Mouse (Mus musculus) heart, embryonic 13.5 days (tissue): ENCODE results near the gene Smtnl2. TPM values are rescaled to one million over a fixed set of nuclear protein-coding genes. Genes with fewer than 3 reads are reported as not detected.
"Not testable (repeated sequence)": the region's sequence is repeated elsewhere in the genome, so short reads cannot be mapped to it uniquely, and the experiment has no call there.

Source experiments
- ATAC-seq: fragments of 200-750 bp; cut with Nextera tagmentation; 2 replicates; pipeline ENCODE4 v1.8.0; 2017; ENCODE audit warnings: moderate TSS enrichment; ENCODE audit not compliant: insufficient number of reproducible peaks, low FRiP score, low TSS enrichment; ENCODE audit errors: extremely low read depth
- H3K27ac ChIP-seq: fragments of 300-500 bp; sonication (generic); replicated peaks from 2 replicates; pipeline ENCODE4 v1.5.1; 2015; ENCODE audit warnings: moderate library complexity, mild to moderate bottlenecking, inconsistent platforms
- H3K27me3 ChIP-seq: fragments of 300-500 bp; sonication (generic); replicated peaks from 2 replicates; pipeline ENCODE4 v1.6.1; 2015; ENCODE audit warnings: mild to moderate bottlenecking, inconsistent platforms
- H3K36me3 ChIP-seq: fragments of 300-500 bp; sonication (generic); 2 replicates; pipeline ENCODE4 v1.6.1; 2015; ENCODE audit warnings: mild to moderate bottlenecking, inconsistent platforms
- H3K4me1 ChIP-seq: fragments of 300-500 bp; sonication (generic); 2 replicates; pipeline ENCODE4 v1.6.1; 2015; ENCODE audit warnings: inconsistent platforms
- H3K4me2 ChIP-seq: fragments of 300-500 bp; sonication (generic); 2 replicates; pipeline ENCODE4 v1.6.1; 2015; ENCODE audit warnings: inconsistent platforms, mild to moderate bottlenecking, moderate library complexity
- H3K4me3 ChIP-seq: fragments of 300-500 bp; sonication (generic); 2 replicates; pipeline ENCODE4 v1.5.1; 2015; ENCODE audit warnings: moderate library complexity, mild to moderate bottlenecking, inconsistent platforms
- H3K9ac ChIP-seq: fragments of 300-500 bp; sonication (generic); 2 replicates; pipeline ENCODE4 v1.6.1; 2015; ENCODE audit warnings: inconsistent platforms, mild to moderate bottlenecking, moderate library complexity
- H3K9me3 ChIP-seq: fragments of 300-500 bp; sonication (generic); 2 replicates; pipeline ENCODE4 v1.6.1; 2016; ENCODE audit warnings: inconsistent platforms
- WGBS: fragments of 180-500 bp; shearing (Covaris S2); methylation state at CpG from one replicate; pipeline ENCODE4 v1.1.7; 2015; ENCODE audit warnings: mixed read lengths; 5-methylcytosine and 5-hydroxymethylcytosine counted together
- polyA plus RNA-seq: library from polyadenylated mRNA; unstranded; fragments of >200 nt; fragmentation: Nextera tagmentation; extraction: Ambion mirVana; gene quantifications from 2 replicates; pipeline ENCODE4 v1.2.1, GENCODE M21; 2015

Smtnl2 gene
- polyA plus RNA-seq: 145 and 160 TPM in 2 replicates

- whole genome bisulfite sequencing: under 1% methylated on average over 86 of the region's 86 CpGs
- Histone ChIP-seq H3K27ac (peak within 1 kb of the TSS; percentile 98), H3K27me3 (no peaks in the 10 kb centered on the region), H3K4me2 (peak within 1 kb of the TSS; percentile 97), H3K4me3 (peak within 1 kb of the TSS; percentile 92), H3K36me3 (no peaks in the 10 kb centered on the region), H3K9ac (peak within 1 kb of the TSS; percentile 98), H3K9me3 (no peaks in the 10 kb centered on the region), H3K4me1 (peaks cover 82% of the 10 kb centered on the region)
- peak; percentile 80 for ATAC-seq
Observed at GRCm38 (mm10) chr11:72411093-72411921, at the start of gene Smtnl2. Gene Smtnl2, minus strand, starts transcription at chr11:72411713.

DNA sequence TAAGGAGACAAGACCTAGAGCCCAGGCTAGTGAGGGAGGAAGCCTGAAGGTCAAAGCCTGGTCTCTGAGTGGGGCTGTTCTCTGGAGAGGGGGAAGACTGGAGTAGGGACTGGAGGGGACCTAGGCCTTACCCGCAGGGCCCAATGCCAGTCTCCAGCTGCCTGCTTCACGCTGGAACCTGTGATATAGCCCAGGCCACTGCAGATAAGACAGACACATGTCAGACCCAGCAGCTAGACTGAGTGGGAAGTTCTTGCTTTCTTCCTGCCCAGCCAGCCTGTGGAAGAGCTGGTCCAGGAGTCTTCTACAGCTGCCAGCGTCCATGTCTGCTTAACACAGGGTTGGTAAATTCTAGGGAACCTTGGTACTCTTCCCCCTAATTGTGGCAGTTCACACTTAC, 47.0 kb upstream of the Smtnl2 start:
- no peaks in the 10 kb centered on the region for H3K27me3 ChIP-seq
- H3K36me3 ChIP-seq: no peaks in the 10 kb centered on the region
- H3K9me3 ChIP-seq: no peaks in the 10 kb centered on the region
- peak overlapping the region; percentile 4; the same call in 1 of the 2 replicates for H3K4me2 ChIP-seq
- H3K27ac ChIP-seq: peak overlapping the region; percentile 78
- H3K9ac ChIP-seq: 0 out of 2 replicates have a peak overlapping the region, but pooled peaks have one; percentile 13
- WGBS: 20% methylated on average over 3 of the region's 3 CpGs
- no peak overlapping the region for H3K4me3 ChIP-seq
- H3K4me1 ChIP-seq: peaks cover 31% of the 10 kb centered on the region
- ATAC-seq: no peak

- ATAC-seq: 0 out of 2 replicates have a peak, but pooled peaks have one; percentile 25
- H3K4me3 ChIP-seq: no peak overlapping the region
- H3K4me1 ChIP-seq: peaks cover 31% of the 10 kb centered on the region
- H3K27ac ChIP-seq: peak overlapping the region; percentile 78
- H3K9ac ChIP-seq: 0 out of 2 replicates have a peak overlapping the region, but pooled peaks have one; percentile 13
- peak overlapping the region; percentile 4; the same call in 1 of the 2 replicates for H3K4me2 ChIP-seq
- WGBS: 37% methylated on average over 12 of the region's 12 CpGs
- H3K27me3 ChIP-seq: no peaks in the 10 kb centered on the region
- H3K36me3 ChIP-seq: no peaks in the 10 kb centered on the region
- H3K9me3 ChIP-seq: no peaks in the 10 kb centered on the region
Observed at GRCm38 (mm10) chr11:72457995-72458496, 46.5 kb upstream of the Smtnl2 start.

DNA sequence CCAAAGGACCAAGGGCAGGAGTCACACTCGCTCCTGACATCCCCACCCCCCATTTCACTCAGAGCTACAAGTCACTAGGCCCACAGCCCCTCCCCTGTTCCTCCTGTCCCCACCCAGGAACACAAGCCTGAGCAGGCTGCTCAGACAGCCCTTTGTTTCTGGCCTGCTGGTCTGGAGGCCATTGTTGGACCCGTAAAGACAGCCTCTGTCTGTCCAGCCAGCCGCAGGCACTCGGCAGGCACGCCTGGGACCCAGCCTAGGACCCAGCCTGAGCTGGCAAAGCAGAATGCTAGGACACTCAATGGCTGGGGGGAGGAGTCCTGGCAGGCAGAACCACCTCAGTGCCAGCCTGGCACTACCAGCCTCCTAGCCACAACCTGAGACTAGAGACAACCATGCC, 44.2 kb upstream of the Smtnl2 start:
- Histone ChIP-seq H3K27ac (no peak overlapping the region), H3K27me3 (no peaks in the 10 kb centered on the region), H3K36me3 (peaks cover 21% of the 10 kb centered on the region), H3K4me3 (no peak overlapping the region), H3K9ac (0 out of 2 replicates have a peak overlapping the region, but pooled peaks have one; percentile 28), H3K4me1 (peaks cover 24% of the 10 kb centered on the region), H3K4me2 (no peak overlapping the region), H3K9me3 (no peaks in the 10 kb centered on the region)
- no peak for ATAC-seq
- 78% methylated on average over 5 of the region's 5 CpGs for WGBS

- Histone ChIP-seq H3K4me3 (no peak overlapping the region), H3K9ac (no peak overlapping the region), H3K27me3 (no peaks in the 10 kb centered on the region), H3K9me3 (no peaks in the 10 kb centered on the region), H3K4me2 (no peak overlapping the region), H3K4me1 (peaks cover 13% of the 10 kb centered on the region), H3K36me3 (peaks cover 44% of the 10 kb centered on the region), H3K27ac (no peak overlapping the region)
- WGBS: 63% methylated on average over 15 of the region's 15 CpGs
- no peak for ATAC-seq
Observed at GRCm38 (mm10) chr11:72453105-72453953, 41.8 kb upstream of the Smtnl2 start.

DNA sequence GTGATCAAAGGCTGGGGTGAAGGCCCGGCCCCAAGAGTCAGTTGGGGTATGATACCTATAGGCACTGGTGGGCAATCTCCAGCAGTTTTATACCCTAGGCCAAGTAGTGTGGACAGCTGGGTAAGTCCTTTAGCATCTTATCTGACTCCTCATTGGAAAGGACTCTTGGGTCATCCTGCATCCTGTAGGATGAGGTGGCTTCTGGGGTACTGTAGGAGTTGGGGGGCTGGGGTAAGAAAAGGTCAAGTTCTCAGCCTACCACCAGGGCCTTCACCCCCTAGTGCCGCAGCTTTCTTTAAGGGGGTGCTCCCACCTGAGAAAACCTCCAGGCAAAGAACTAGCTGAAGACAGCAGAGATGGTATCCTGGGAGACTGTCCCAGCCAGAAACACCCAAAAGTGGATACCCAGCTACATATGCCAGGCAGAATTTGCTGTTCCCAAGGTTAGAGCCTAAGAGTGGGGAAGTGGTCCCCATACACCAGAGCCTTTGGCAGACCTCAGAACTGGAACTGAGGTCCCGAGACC, 40.7 kb upstream of the Smtnl2 start:
- no peak overlapping the region for H3K4me2 ChIP-seq
- no peak overlapping the region for H3K4me3 ChIP-seq
- H3K9ac ChIP-seq: no peak overlapping the region
- no peak for ATAC-seq
- peaks cover 2% of the 10 kb centered on the region for H3K4me1 ChIP-seq
- no peaks in the 10 kb centered on the region for H3K27me3 ChIP-seq
- H3K27ac ChIP-seq: no peak overlapping the region
- H3K36me3 ChIP-seq: peaks cover 56% of the 10 kb centered on the region
- 77% methylated on average over 3 of the region's 3 CpGs for WGBS
- no peaks in the 10 kb centered on the region for H3K9me3 ChIP-seq

DNA sequence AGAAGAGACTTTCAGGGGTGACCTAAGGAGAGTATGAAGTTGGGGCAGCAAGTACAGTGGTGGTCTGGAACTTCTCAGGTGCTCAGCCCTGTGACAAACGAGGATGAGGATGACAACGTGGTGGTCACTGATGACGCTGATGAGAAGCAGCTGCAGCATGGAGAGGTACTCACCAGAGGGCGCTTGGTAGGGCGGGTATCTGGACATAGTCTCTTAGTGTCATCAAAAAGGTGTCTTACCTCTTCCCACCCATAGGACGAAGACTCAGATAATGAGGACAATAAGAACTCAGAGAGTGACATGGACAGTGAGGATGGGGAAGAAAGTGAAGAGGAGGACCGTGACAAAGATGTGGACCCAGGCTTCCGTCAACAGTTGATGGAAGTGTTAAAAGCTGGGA, 36.0 kb upstream of the Smtnl2 start:
- Histone ChIP-seq H3K4me1 (peaks cover 5% of the 10 kb centered on the region), H3K27ac (no peak overlapping the region), H3K9ac (no peak overlapping the region), H3K4me3 (no peak overlapping the region), H3K36me3 (peaks cover 100% of the 10 kb centered on the region), H3K27me3 (no peaks in the 10 kb centered on the region), H3K9me3 (no peaks in the 10 kb centered on the region), H3K4me2 (no peak overlapping the region)
- 67% methylated on average over 8 of the region's 8 CpGs for WGBS
- ATAC-seq: no peak

DNA sequence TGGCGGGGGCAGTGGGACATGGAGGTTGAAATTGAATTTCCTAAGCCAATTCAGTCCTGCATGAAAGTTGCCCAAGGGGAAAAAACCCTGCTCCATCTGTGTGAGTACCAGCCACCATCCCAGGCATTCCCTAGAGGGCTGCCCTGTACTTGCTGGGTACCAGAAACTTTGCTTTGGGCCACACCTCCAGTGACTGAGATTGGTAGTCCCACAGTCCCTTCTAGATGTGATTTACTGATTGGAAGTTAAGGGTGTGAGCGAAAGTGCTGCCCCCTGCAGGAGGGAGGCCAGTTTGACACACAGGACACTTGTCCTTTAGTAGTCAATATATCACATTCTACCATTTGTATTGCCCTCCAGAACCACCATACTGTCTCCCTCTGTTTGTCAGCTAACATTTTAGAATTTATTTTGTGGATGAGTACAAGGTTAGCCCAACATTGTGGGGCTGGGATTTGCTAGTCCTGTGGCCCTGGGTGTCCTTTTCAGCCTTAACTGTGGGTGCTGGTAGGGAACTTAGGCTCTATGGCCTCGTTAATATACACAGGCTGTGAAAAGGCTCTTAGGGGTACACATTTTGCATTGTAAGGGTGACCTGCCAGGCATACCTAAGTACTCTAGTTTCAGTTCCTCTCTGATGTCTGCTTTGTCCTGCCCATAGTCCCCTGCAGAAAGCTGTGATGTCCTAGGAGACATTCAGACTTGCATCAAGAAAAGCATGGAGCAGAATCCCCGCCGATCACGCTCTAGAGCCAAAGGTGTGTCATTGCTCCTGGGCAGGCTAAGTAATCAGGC, 35.0 kb upstream of the Smtnl2 start:
- Histone ChIP-seq H3K4me2 (no peak overlapping the region), H3K9ac (no peak overlapping the region), H3K27ac (no peak overlapping the region), H3K4me1 (peaks cover 14% of the 10 kb centered on the region), H3K9me3 (no peaks in the 10 kb centered on the region), H3K4me3 (no peak overlapping the region), H3K36me3 (peaks cover 93% of the 10 kb centered on the region), H3K27me3 (no peaks in the 10 kb centered on the region)
- WGBS: 87% methylated on average over 6 of the region's 6 CpGs
- ATAC-seq: no peak

GRCm38 (mm10) chr11:72440965-72441664, 29.6 kb upstream of the Smtnl2 start, which contains the start of gene Mybbp1a:
Gene Mybbp1a, plus strand, starts transcription at chr11:72441355.
- WGBS: under 1% methylated on average over 46 of the region's 46 CpGs
- peak within 1 kb of the TSS; percentile 95 for H3K9ac ChIP-seq
- peak; percentile 89 for ATAC-seq
- H3K4me3 ChIP-seq: peak within 1 kb of the TSS; percentile 97
- H3K36me3 ChIP-seq: peaks cover 39% of the 10 kb centered on the region
- no peaks in the 10 kb centered on the region for H3K9me3 ChIP-seq
- peaks cover 17% of the 10 kb centered on the region for H3K4me1 ChIP-seq
- H3K27me3 ChIP-seq: 0 out of 2 replicates have a peak, but pooled peaks cover 6% of the 10 kb centered on the region
- peak within 1 kb of the TSS; percentile 98 for H3K4me2 ChIP-seq
- peak within 1 kb of the TSS; percentile 89 for H3K27ac ChIP-seq

DNA sequence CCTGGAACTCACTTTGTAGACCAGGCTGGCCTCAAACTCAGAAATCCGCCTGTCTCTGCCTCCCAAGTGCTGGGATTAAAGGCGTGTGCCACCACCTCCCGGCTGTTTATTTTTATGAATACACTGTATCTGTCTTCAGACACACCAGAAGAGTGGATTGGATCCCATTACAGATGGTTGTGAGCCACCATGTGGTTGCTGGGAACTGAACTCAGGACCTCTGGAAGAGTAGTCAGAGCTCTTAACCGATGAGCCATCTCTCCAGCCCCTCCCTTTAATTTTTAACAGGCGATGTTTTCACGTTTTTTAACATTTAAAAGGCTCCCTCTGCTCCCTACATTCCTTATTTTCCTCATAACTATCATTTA, 29.1 kb upstream of the Smtnl2 start:
- not testable (repeated sequence) for H3K27me3 ChIP-seq, ATAC-seq, H3K9me3 ChIP-seq
- 37% methylated on average over 6 of the region's 6 CpGs for WGBS
- Histone ChIP-seq H3K36me3 (peaks cover 34% of the 10 kb centered on the region), H3K4me2 (peak overlapping the region; percentile 98), H3K4me1 (peaks cover 23% of the 10 kb centered on the region), H3K4me3 (peak overlapping the region; percentile 97), H3K9ac (peak overlapping the region; percentile 95), H3K27ac (peak overlapping the region; percentile 89)
